Mouse (Mus musculus): ENCODE data around the gene Cldn3.
A peak's percentile ranks its signal among the peaks of the same experiment; 100 is the strongest.

Gene Cldn3

DNA sequence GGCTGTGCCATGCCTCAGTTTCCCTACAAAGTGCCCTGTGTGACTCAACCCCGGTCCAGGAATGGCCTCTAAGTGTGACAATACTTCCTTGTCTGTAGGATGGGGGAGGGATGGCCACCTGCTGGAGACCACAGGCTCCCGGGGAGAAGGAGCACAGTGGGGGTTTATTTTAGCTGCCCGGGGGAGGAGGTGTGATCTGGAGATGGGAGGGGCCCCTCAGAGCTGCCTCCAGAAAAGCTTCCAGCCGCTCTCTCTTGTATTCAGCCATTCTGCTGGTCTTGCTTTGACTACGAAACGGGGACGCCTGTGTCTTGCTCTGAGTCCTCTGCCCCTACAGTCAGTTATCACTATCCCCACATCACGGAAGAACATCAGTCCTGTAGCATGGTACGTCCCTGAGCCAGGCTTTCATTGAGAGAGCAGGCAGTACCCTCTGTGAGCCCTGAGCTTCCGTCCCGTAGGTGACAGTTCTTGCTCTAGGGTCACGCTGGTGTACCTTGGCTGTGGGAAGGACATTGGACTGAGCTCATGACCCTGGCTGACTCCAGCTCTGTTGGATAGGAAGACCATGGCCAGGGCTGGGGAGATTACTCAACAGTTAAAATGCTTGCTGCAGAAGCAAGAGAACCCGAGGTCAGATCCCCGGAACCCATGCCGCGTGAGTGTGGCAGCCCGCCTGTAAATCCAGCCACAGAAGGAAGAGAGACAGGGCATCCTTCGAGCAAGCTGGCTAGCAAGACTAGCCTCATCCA, 49.8 kb downstream of the Cldn3 start:
- peak; percentile 42 to 83 for DNase-seq

Measured in kidney, postnatal 25 days (tissue).